9 mouse cellular contexts compared by ENCODE assay signal in genomic region chr1:165814116-165814515, GRCm38 (mm10). TPM values are rescaled to one million over a fixed set of nuclear protein-coding genes. Genes with fewer than 3 reads are reported as not detected.
A peak's percentile ranks its signal among the peaks of the same experiment; 100 is the strongest.
DNase-seq lines count a peak whose midpoint lies in the region; ATAC-seq lines count a peak whose summit lies in the region.
"Had no signal": no experiment of that assay in that cellular context is flagged by ENCODE, and none has a peak within 500 bp of the region (broad histone marks: within the 10 kb centered on the region; RNA-seq: fewer than 3 reads in every experiment).

No protein-coding gene starts in this region.

- WGBS in intestine, embryonic 14.5 days: 27% methylated on average over 7 of the region's 7 CpGs
- WGBS in intestine, embryonic 16.5 days: 50% methylated on average over 7 of the region's 7 CpGs
- WGBS in embryonic facial prominence, embryonic 13.5 days: 11% methylated on average over 7 of the region's 7 CpGs
- WGBS in limb, embryonic 11.5 days: 29% methylated on average over 7 of the region's 7 CpGs
- WGBS in neural tube, embryonic 15.5 days: 11% methylated on average over 7 of the region's 7 CpGs

- H3K4me1 ChIP-seq in intestine, embryonic 14.5 days (replicated peaks; ENCODE audit: control insufficient read depth, insufficient read depth, low read length): peaks cover 16% of the 10 kb centered on the region
- H3K4me1 ChIP-seq in intestine, embryonic 16.5 days (ENCODE audit: control insufficient read depth, insufficient read depth, low read length): peaks cover 3% of the 10 kb centered on the region; the same call in 1 of the 2 replicates
- peaks cover 20% of the 10 kb centered on the region for H3K4me1 ChIP-seq in embryonic facial prominence, embryonic 13.5 days
- H3K4me1 ChIP-seq in limb, embryonic 11.5 days (ENCODE audit: control insufficient read depth, insufficient read depth, low read length): peaks cover 20% of the 10 kb centered on the region
- peaks cover 17% of the 10 kb centered on the region for H3K4me1 ChIP-seq in neural tube, embryonic 15.5 days

- H3K27me3 ChIP-seq in intestine, embryonic 14.5 days (replicated peaks; ENCODE audit: control insufficient read depth, insufficient read depth, low read length): no peaks in the 10 kb centered on the region
- no peaks in the 10 kb centered on the region; the same call in 1 of the 2 replicates for H3K27me3 ChIP-seq in intestine, embryonic 16.5 days (replicated peaks; ENCODE audit: control insufficient read depth, insufficient read depth, low read length)
- peaks cover 39% of the 10 kb centered on the region for H3K27me3 ChIP-seq in embryonic facial prominence, embryonic 13.5 days
- H3K27me3 ChIP-seq in limb, embryonic 11.5 days (ENCODE audit: control insufficient read depth, insufficient read depth, low read length): no peaks in the 10 kb centered on the region
- H3K27me3 ChIP-seq in neural tube, embryonic 15.5 days (replicated peaks): peaks cover 38% of the 10 kb centered on the region

- H3K36me3 ChIP-seq in intestine, embryonic 14.5 days (ENCODE audit: control insufficient read depth, insufficient read depth, low read length): no peaks in the 10 kb centered on the region
- no peaks in the 10 kb centered on the region for H3K36me3 ChIP-seq in intestine, embryonic 16.5 days (ENCODE audit: control insufficient read depth, insufficient read depth, low read length)
- H3K36me3 ChIP-seq in embryonic facial prominence, embryonic 13.5 days: no peaks in the 10 kb centered on the region
- H3K36me3 ChIP-seq in limb, embryonic 11.5 days (ENCODE audit: control insufficient read depth, insufficient read depth, low read length): no peaks in the 10 kb centered on the region
- H3K36me3 ChIP-seq in neural tube, embryonic 15.5 days: no peaks in the 10 kb centered on the region

- DNase-seq in intestine, embryonic 14.5 days (ENCODE audit: low spot score): no peak
- DNase-seq in limb, embryonic 11.5 days (ENCODE audit: low spot score): peak; percentile 70
- DNase-seq in frontal cortex, postnatal 14 days (ENCODE audit: low spot score in 2 of 2): no peak
- DNase-seq in adrenal gland, postnatal 10 days: no peak
- no peak for DNase-seq in spleen, postnatal 36 days (ENCODE audit: low spot score in 2 of 2)

- H3K9ac ChIP-seq in intestine, embryonic 14.5 days (ENCODE audit: low read length): no peak overlapping the region
- H3K9ac ChIP-seq in intestine, embryonic 16.5 days (ENCODE audit: low read depth, low read length): no peak overlapping the region
- 0 out of 2 replicates have a peak overlapping the region, but pooled peaks have one; percentile 16 for H3K9ac ChIP-seq in embryonic facial prominence, embryonic 13.5 days
- H3K9ac ChIP-seq in limb, embryonic 11.5 days (ENCODE audit: low read length): peak overlapping the region; percentile 50
- no peak overlapping the region for H3K9ac ChIP-seq in neural tube, embryonic 15.5 days (replicated peaks)

- H3K4me3 ChIP-seq in intestine, embryonic 14.5 days (ENCODE audit: low read depth, low read length): no peak overlapping the region
- no peak overlapping the region for H3K4me3 ChIP-seq in intestine, embryonic 16.5 days (ENCODE audit: low read length)
- H3K4me3 ChIP-seq in embryonic facial prominence, embryonic 13.5 days: no peak overlapping the region
- H3K4me3 ChIP-seq in limb, embryonic 11.5 days (ENCODE audit: low read depth, low read length): no peak overlapping the region
- H3K4me3 ChIP-seq in neural tube, embryonic 15.5 days (replicated peaks): no peak overlapping the region

- H3K4me2 ChIP-seq in intestine, embryonic 14.5 days (ENCODE audit: low read length): peak overlapping the region; percentile 25
- H3K4me2 ChIP-seq in intestine, embryonic 16.5 days (ENCODE audit: low read depth, low read length): no peak overlapping the region
- H3K4me2 ChIP-seq in embryonic facial prominence, embryonic 13.5 days: no peak overlapping the region
- no peak overlapping the region for H3K4me2 ChIP-seq in limb, embryonic 11.5 days (ENCODE audit: low read depth, severe bottlenecking)
- 0 out of 2 replicates have a peak overlapping the region, but pooled peaks have one; percentile 19 for H3K4me2 ChIP-seq in neural tube, embryonic 15.5 days

- peak overlapping the region; percentile 51; the same call in 1 of the 2 replicates for H3K27ac ChIP-seq in intestine, embryonic 14.5 days (ENCODE audit: low read depth)
- H3K27ac ChIP-seq in intestine, embryonic 16.5 days (ENCODE audit: low read length): no peak overlapping the region
- H3K27ac ChIP-seq in embryonic facial prominence, embryonic 13.5 days: no peak overlapping the region
- H3K27ac ChIP-seq in limb, embryonic 11.5 days (replicated peaks; ENCODE audit: low read depth, low read length): peak overlapping the region; percentile 79; the same call in 1 of the 2 replicates
- H3K27ac ChIP-seq in neural tube, embryonic 15.5 days (replicated peaks): no peak overlapping the region

- no peak for ATAC-seq in intestine, embryonic 14.5 days (replicated peaks; ENCODE audit: low FRiP score, low TSS enrichment, low read depth)
- no peak for ATAC-seq in intestine, embryonic 16.5 days
- no peak for ATAC-seq in embryonic facial prominence, embryonic 13.5 days (ENCODE audit: insufficient number of reproducible peaks, insufficient read depth, low FRiP score, low TSS enrichment, low read depth)
- ATAC-seq in limb, embryonic 11.5 days (ENCODE audit: insufficient number of reproducible peaks, low FRiP score, low TSS enrichment, low read depth): 0 out of 2 replicates have a peak, but pooled peaks have one; percentile 22
- no peak for ATAC-seq in neural tube, embryonic 15.5 days (ENCODE audit: low FRiP score)

- no peaks in the 10 kb centered on the region for H3K9me3 ChIP-seq in intestine, embryonic 14.5 days (ENCODE audit: control insufficient read depth, low read length)
- no peaks in the 10 kb centered on the region for H3K9me3 ChIP-seq in intestine, embryonic 16.5 days (ENCODE audit: control insufficient read depth, low read length)
- H3K9me3 ChIP-seq in embryonic facial prominence, embryonic 13.5 days: no peaks in the 10 kb centered on the region
- H3K9me3 ChIP-seq in limb, embryonic 11.5 days (ENCODE audit: control insufficient read depth, low read length): no peaks in the 10 kb centered on the region
- no peaks in the 10 kb centered on the region for H3K9me3 ChIP-seq in neural tube, embryonic 15.5 days (replicated peaks)
- H3K9me3 ChIP-seq: megakaryocyte, embryonic 14.5 days had no signal

RNA-seq across cellular contexts. Expression of gene Cd247, which starts 25.6 kb away (rescaled TPM):
- polyA plus RNA-seq in intestine, embryonic 14.5 days (2014; fragmentation: Nextera tagmentation; extraction: Ambion mirVana): 0.81 and 1.6 TPM in 2 replicates
- polyA plus RNA-seq in intestine, embryonic 16.5 days (2015; fragmentation: Nextera tagmentation; extraction: Ambion mirVana): 0.21 and 0.51 TPM in 2 replicates
- 0.87 and 1.7 TPM in 2 replicates for polyA plus RNA-seq in embryonic facial prominence, embryonic 13.5 days (2015; fragmentation: Nextera tagmentation; extraction: Ambion mirVana)
- 1.2 and 1.6 TPM in 2 replicates for polyA plus RNA-seq in limb, embryonic 11.5 days (2014; fragmentation: Nextera tagmentation; extraction: Ambion mirVana)
- 0.70 and 7.6 TPM in 2 replicates for polyA plus RNA-seq in neural tube, embryonic 15.5 days (2015; fragmentation: Nextera tagmentation; extraction: Ambion mirVana)
- 1 to 10 TPM; 3.2 to 4.5 TPM for total RNA-seq in adrenal gland, postnatal 10 days (2021)

RNA-seq across cellular contexts. Expression of gene Creg1, which starts 50.6 kb away (rescaled TPM):
- polyA plus RNA-seq in intestine, embryonic 14.5 days (2014; fragmentation: Nextera tagmentation; extraction: Ambion mirVana): 78.7 and 81.2 TPM in 2 replicates
- 122 and 142 TPM in 2 replicates for polyA plus RNA-seq in intestine, embryonic 16.5 days (2015; fragmentation: Nextera tagmentation; extraction: Ambion mirVana)
- polyA plus RNA-seq in embryonic facial prominence, embryonic 13.5 days (2015; fragmentation: Nextera tagmentation; extraction: Ambion mirVana): 43.8 and 60.0 TPM in 2 replicates
- 33.6 and 41.6 TPM in 2 replicates for polyA plus RNA-seq in limb, embryonic 11.5 days (2014; fragmentation: Nextera tagmentation; extraction: Ambion mirVana)
- 45.7 and 47.1 TPM in 2 replicates for polyA plus RNA-seq in neural tube, embryonic 15.5 days (2015; fragmentation: Nextera tagmentation; extraction: Ambion mirVana)
- total RNA-seq in adrenal gland, postnatal 10 days (2021): 10 to 100 TPM; 51.2 TPM

Comparison
In these comparisons a context has a peak if more than half of its experiments do, and no peak if none do; other contexts are left out.
1. H3K27ac ChIP-seq: peak in intestine, embryonic 14.5 days (single experiment) and limb, embryonic 11.5 days (single experiment); none in intestine, embryonic 16.5 days (single experiment), embryonic facial prominence, embryonic 13.5 days (single experiment) and neural tube, embryonic 15.5 days (single experiment).
2. H3K4me2 ChIP-seq: peak in intestine, embryonic 14.5 days (single experiment) and neural tube, embryonic 15.5 days (single experiment); none in intestine, embryonic 16.5 days (single experiment), embryonic facial prominence, embryonic 13.5 days (single experiment) and limb, embryonic 11.5 days (single experiment).
3. H3K9ac ChIP-seq: peak in embryonic facial prominence, embryonic 13.5 days (single experiment) and limb, embryonic 11.5 days (single experiment); none in intestine, embryonic 14.5 days (single experiment), intestine, embryonic 16.5 days (single experiment) and neural tube, embryonic 15.5 days (single experiment).